Mouse (Mus musculus) mouse trophoblast stem cell (cell line): ENCODE data around the gene Dscam.

Experiments used
- in situ Hi-C, 2 experiments: fragments of 300-500 bp; cut with MseI, MboI; formaldehyde crosslinking; loops; 2 replicates in 1 of 2; 3 replicates in 1 of 2; pipeline ENCODE4 v1.15.1; 2025

The Dscam gene

GRCm38 (mm10) chr16:96567428-96567827, 603.1 kb downstream of the Dscam start:
- in situ Hi-C loops = no loop called here

DNA sequence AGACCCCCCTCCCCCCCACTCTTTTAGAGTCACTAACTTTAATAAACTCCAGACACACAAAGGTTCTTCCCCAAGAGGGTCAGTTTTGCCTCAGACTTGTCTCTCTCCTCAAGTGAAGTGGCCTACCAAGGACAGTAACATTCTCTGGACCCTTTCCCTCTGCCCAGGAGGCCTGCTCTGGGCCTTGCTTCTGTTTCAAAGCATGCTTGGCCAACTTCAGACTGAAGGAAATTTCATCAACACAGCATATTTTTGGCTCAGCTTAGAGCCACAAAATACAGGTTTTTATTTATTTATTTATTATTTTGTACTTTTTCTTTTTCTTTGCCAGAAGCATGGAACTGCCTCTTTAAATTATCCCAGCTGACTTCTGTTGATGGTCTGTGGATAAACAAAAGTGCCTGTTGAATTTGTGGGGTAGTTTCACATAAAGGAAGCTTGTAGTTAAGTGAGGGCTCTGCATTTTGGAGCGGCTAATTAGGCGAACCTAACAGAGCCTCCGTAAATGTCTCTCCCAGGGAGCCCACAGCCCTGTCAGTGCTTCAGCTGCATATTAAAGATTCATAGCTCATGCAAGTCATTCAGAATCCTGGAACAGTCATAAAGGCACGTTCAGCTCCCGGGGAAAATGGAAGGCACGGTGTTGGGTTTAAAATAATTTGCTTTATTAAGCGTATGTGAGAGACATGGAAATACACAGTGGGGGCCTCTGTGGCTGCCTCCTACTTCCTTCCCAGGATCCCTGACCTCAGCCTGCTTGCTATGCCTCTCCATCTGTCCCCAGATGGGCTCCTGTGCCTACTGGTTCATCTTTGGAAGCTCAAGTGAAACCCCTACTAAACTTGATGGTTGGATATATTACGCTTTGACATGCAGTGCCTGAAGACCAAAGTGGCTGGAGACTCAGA, 606.9 kb downstream of the Dscam start:
- in situ Hi-C loops = no loop called here

- in situ Hi-C loops = no loop called here
Measured at GRCm38 (mm10) chr16:96559796-96560195, 610.8 kb downstream of the Dscam start.

GRCm38 (mm10) chr16:96558341-96558740, 612.2 kb downstream of the Dscam start:
- in situ Hi-C loops = no loop called here

GRCm38 (mm10) chr16:96556621-96557020, 613.9 kb downstream of the Dscam start:
- in situ Hi-C loops = no loop called here

- in situ Hi-C loops = no loop called here
Measured at GRCm38 (mm10) chr16:96555412-96555811, 615.1 kb downstream of the Dscam start.

DNA sequence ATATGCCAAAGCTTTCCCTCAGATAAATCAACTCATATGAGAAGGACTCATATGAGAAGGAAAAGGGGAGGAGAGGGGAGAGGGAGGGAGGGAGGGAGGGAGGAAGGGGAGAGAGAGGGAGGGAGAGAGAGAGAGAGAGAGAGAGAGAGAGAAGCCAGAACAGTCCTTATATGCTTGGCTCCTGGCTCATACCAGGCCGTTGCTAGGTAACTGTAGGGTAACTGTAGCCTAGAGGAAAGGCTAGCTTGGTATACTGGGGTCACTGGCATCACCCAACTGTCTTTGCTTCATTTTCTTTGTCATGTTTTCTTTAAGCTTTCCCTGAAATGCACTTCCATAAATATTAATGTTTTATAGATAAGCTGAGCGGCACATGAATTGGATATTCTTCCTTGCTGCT, 617.9 kb downstream of the Dscam start:
- in situ Hi-C loops = no loop called here

DNA sequence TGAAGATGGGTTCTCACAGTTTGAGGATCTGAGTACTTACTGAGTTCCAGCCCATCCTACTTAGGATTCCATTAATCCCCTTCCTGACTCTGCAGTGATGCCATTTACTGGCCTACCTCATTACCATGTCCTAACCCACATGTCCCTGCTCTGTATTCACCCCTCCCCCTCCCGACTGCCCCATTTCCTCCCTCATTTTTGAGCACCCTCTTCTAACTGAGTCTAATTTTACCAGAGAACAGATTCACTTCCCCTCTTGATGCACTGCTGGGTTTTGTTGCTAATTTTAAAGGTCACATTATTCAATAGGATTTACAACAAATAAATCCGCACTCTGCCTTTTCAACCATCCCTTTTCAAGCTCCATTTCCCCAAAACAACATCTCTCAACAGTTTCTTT, 629.5 kb downstream of the Dscam start:
- in situ Hi-C loops = no loop called here
